Mouse (Mus musculus): Measurements from ENCODE around the gene Tlk1. TPM values are rescaled to one million over a fixed set of nuclear protein-coding genes. Genes with fewer than 3 reads are reported as not detected.

Gene Tlk1
- polyA plus RNA-seq, 1 experiment from 2014 or later: 45.7 TPM

DNA sequence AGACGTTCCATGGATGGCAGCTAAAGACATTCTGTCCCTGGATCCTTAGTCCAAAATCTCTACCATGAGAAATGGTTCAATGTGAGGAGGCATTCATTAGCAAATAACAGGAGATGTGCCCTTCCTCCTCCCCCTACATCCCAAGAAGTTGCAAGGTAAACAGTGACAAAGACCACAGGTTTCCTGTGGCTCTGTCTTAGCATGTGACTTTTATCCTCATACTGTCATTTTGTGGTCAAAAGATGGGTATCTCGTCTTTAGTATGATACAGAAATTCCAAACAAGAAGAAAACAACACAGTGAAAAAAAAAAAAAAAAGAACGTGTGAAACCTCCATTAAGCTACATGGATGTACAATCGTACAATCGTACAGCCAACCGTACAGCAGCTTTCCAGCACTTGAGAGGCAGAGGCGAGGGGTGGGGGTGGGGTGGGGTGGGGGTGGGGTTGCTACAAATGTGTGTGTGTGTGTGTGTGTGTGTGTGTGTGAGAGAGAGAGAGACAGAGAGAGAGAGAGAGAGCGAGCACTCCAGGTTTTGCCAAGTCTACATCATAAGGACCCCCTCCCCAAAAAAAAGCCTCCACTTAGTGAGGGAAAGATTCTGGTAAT, 26.8 kb upstream of the Tlk1 start:
- H3K36me3 ChIP-seq: no peaks in the 10 kb centered on the region
- no peak overlapping the region for H3K9ac ChIP-seq
- no peak overlapping the region for H3K4me2 ChIP-seq (replicated peaks)
- no peak overlapping the region for H3K4me3 ChIP-seq (replicated peaks)
- H3K27ac ChIP-seq: no peak overlapping the region
- no peaks in the 10 kb centered on the region for H3K9me3 ChIP-seq
- 69% methylated on average over 8 of the region's 8 CpGs for WGBS
- no peaks in the 10 kb centered on the region for H3K4me1 ChIP-seq (replicated peaks)
- ATAC-seq: no peak
- no peaks in the 10 kb centered on the region for H3K27me3 ChIP-seq (replicated peaks)

DNA sequence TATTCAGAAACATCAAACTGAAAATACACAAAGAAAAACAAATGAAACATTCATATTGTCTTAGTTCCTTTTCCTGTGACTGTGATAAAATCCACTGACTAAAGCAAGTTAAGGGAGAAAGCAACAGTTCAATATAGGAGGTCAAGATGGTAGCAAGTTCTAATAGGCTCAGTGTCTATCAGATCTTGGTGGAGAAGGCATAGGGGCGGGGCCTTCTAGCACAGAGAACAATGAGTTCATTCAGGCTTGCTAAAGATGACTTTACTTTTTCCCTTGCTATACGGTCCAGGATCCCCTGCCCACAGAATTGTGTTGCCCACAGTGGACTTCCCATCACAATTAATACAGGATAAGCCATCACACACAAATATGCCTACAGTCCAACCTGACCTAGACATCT, 20.3 kb upstream of the Tlk1 start:
- no peaks in the 10 kb centered on the region for H3K36me3 ChIP-seq
- H3K27ac ChIP-seq: no peak overlapping the region
- H3K4me2 ChIP-seq (replicated peaks): no peak overlapping the region
- peaks cover 5% of the 10 kb centered on the region; the same call in 1 of the 2 replicates for H3K4me1 ChIP-seq (replicated peaks)
- no peak; the same call in 1 of the 2 replicates for ATAC-seq
- WGBS: 67% methylated on average over 2 of the region's 2 CpGs
- no peak overlapping the region for H3K9ac ChIP-seq
- H3K9me3 ChIP-seq: no peaks in the 10 kb centered on the region
- no peaks in the 10 kb centered on the region for H3K27me3 ChIP-seq (replicated peaks)
- no peak overlapping the region for H3K4me3 ChIP-seq (replicated peaks)

DNA sequence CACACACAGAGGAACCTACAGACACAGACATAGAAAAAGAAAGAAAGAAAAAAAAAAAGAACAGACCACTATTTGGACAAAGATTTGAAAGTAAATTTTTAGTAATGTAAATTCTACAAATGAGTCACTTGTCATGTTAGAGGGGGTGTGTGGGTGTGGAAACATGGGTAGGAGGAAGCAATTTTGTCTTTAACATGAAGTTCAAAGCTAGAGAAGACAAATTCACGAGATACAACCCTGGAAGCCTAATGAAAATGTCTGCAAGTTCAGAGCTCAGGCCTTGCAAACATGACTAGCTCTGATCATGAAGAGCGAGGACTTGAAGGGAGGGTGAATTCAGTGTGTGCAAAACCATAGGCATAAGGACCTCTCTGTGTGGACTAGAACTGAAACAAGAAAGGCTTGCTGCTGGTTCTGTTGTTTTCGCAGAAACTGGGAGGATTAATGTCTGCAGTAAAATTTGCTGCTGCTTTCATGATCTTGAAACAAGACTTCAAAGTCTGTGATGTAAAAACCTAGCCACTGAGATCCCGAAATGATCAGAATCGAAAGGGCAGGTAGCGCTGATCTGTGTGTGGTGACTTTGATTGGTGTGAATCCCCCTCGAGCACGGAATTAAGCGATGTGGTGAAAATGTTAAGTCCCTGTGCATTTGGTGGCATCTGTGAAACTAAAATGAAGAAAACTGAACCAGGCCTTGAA, 19.3 kb upstream of the Tlk1 start:
- H3K4me2 ChIP-seq (replicated peaks): no peak overlapping the region
- no peak overlapping the region for H3K9ac ChIP-seq
- H3K9me3 ChIP-seq: no peaks in the 10 kb centered on the region
- peaks cover 5% of the 10 kb centered on the region; the same call in 1 of the 2 replicates for H3K4me1 ChIP-seq (replicated peaks)
- H3K27me3 ChIP-seq (replicated peaks): no peaks in the 10 kb centered on the region
- H3K36me3 ChIP-seq: no peaks in the 10 kb centered on the region
- no peak overlapping the region for H3K4me3 ChIP-seq (replicated peaks)
- no peak overlapping the region for H3K27ac ChIP-seq
- ATAC-seq: no peak
- 83% methylated on average over 9 of the region's 9 CpGs for WGBS

DNA sequence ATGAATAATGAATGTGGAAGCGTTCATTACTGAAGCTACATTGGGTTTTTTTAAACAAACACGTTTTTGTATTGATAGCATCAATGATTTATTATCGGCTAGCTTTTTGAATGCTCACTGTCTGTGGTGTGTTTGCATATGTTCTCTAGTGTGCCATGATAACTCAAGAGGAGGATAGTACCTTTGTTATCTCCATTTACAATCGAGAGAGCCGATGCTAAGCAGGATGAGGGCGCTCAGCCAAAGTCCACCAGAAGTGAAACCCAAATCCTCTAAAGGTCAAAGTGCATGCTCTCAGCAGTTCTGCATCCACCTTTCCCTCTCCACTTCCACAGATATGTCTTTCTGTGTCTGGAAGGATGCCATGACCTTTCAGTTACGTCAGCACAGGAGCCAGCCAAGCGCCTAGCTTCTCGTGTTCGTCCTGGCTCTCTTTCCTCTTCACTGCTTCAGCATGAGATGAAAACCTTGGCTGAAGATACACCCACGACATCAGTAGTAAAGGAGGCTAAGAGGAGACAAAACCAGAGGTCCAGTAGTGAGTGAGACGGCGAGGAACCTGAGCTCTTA, 16.6 kb upstream of the Tlk1 start:
- H3K27ac ChIP-seq: no peak overlapping the region
- WGBS: 42% methylated on average over 13 of the region's 13 CpGs
- H3K36me3 ChIP-seq: no peaks in the 10 kb centered on the region
- H3K27me3 ChIP-seq (replicated peaks): no peaks in the 10 kb centered on the region
- H3K4me3 ChIP-seq (replicated peaks): no peak overlapping the region
- H3K4me1 ChIP-seq (replicated peaks): peaks cover 5% of the 10 kb centered on the region; the same call in 1 of the 2 replicates
- no peak overlapping the region for H3K9ac ChIP-seq
- no peaks in the 10 kb centered on the region for H3K9me3 ChIP-seq
- H3K4me2 ChIP-seq (replicated peaks): no peak overlapping the region
- ATAC-seq: no peak

DNA sequence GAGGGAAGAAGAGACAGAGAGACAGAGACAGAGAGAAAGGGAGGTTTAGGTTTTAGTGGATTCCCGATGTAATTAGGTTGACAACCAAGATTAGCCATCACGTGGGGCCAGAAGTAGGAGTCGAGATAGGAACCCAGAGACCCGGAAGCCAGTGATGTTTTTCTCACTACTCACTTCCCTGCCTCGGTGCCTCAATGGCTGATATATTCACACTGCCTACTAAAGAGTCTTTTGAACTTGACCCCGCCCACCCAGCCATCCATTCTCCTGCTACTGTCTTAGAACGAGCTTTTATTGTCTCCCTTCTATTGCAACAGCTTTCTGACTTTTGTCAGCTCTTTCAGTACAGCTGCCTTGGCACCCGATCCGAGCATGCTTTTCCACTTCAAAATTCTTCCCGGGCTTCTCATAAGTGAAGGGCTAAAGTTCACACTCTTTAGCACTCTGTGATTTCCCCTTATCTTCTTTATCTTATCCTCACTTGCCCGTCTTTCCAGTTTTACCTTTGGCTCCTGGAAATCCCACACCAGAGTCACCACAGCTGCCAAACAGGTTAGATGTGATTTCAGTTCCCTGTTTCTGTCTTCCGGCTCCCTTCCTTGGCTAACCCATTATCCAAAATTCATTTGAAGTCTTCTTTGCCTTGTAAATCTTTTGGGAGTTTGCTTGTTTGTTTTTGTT, 13.1 kb upstream of the Tlk1 start:
- H3K36me3 ChIP-seq: no peaks in the 10 kb centered on the region
- no peaks in the 10 kb centered on the region for H3K27me3 ChIP-seq (replicated peaks)
- ATAC-seq: peak; percentile 89
- H3K4me1 ChIP-seq (replicated peaks): peaks cover 5% of the 10 kb centered on the region; the same call in 1 of the 2 replicates
- H3K4me3 ChIP-seq (replicated peaks): no peak overlapping the region
- no peak overlapping the region for H3K9ac ChIP-seq
- 21% methylated on average over 12 of the region's 12 CpGs for WGBS
- no peaks in the 10 kb centered on the region for H3K9me3 ChIP-seq
- peak overlapping the region; percentile 75 for H3K27ac ChIP-seq
- H3K4me2 ChIP-seq (replicated peaks): peak overlapping the region; percentile 46

DNA sequence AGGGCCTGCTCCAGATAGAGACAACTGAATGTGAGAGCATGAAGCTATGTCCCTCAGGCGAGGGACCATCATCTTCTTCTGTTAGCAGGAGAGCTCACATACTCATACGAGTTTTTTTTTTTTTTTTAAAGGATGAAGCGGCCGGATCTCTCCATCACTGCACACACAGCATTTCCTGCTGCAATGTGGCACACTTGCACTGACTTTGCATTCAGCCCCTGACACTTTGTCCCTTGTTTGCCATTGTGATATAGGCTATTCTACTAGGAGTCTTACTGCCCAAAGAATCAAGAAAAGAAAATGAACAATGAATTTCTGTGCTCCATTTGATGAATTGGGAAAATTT, 10.8 kb upstream of the Tlk1 start:
- Histone ChIP-seq H3K4me2 (replicated peaks) (no peak overlapping the region), H3K36me3 (no peaks in the 10 kb centered on the region), H3K4me1 (replicated peaks) (no peaks in the 10 kb centered on the region), H3K9me3 (no peaks in the 10 kb centered on the region), H3K27me3 (replicated peaks) (no peaks in the 10 kb centered on the region), H3K27ac (no peak overlapping the region), H3K4me3 (replicated peaks) (no peak overlapping the region), H3K9ac (no peak overlapping the region)
- 64% methylated on average over 4 of the region's 4 CpGs for WGBS
- no peak for ATAC-seq

DNA sequence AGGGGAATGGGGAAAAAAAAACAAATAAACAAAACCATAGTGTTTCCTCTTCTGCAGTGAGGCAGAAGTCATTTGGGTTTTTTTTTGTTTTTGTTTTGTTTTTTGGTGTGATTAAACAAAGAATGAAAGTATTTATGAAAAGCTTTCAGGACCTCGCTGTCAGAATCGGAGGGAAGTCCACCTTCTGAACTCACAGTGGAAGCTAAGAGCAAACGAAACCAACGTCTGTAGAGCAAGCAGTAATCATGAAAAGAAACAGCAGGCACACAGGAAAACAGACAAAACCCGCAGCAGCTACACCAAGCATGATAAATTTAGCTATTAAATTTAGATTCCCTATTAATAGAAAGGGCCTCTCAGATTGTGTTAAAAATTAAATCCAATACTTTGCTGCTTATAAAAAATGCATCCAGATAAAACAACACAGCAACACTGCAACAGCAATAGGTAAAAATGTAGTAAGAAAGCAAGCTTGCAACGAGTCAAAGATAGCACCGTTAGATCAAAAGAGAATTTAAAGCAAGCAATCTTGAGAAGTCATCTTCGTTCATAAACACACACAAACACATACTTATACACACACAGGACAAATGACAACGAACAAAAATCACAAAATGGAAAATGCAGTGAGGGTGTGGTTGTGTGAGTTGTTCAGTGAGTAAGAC, 10.2 kb upstream of the Tlk1 start:
- Histone ChIP-seq H3K9ac (no peak overlapping the region), H3K9me3 (no peaks in the 10 kb centered on the region), H3K4me1 (replicated peaks) (no peaks in the 10 kb centered on the region), H3K27me3 (replicated peaks) (no peaks in the 10 kb centered on the region), H3K4me3 (replicated peaks) (no peak overlapping the region), H3K27ac (no peak overlapping the region), H3K36me3 (no peaks in the 10 kb centered on the region), H3K4me2 (replicated peaks) (no peak overlapping the region)
- no peak for ATAC-seq
- WGBS: 56% methylated on average over 9 of the region's 9 CpGs

DNA sequence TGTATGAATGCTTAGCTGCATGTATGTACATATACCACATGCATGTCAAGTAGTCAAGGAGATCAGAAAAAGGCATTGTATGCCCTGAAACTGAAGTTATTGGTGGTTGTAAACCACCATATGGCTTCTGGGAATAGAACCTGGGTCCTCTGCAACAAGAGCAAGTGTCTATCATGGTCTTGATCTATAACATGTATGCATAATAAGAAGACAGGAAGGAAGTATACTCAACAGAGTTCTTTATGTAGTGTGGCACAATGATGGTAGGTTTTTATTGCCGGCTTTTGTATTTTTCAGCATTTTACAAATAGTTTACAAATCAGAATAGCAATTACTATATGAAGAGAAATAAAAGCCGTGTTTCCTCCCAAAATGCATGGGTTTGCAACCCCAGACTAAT, 9.7 kb upstream of the Tlk1 start:
- H3K4me1 ChIP-seq (replicated peaks): no peaks in the 10 kb centered on the region
- H3K36me3 ChIP-seq: no peaks in the 10 kb centered on the region
- WGBS: 86% methylated on average over 2 of the region's 2 CpGs
- ATAC-seq: no peak
- H3K27me3 ChIP-seq (replicated peaks): no peaks in the 10 kb centered on the region
- H3K4me2 ChIP-seq (replicated peaks): no peak overlapping the region
- no peak overlapping the region for H3K27ac ChIP-seq
- no peak overlapping the region for H3K9ac ChIP-seq
- no peak overlapping the region for H3K4me3 ChIP-seq (replicated peaks)
- no peaks in the 10 kb centered on the region for H3K9me3 ChIP-seq

DNA sequence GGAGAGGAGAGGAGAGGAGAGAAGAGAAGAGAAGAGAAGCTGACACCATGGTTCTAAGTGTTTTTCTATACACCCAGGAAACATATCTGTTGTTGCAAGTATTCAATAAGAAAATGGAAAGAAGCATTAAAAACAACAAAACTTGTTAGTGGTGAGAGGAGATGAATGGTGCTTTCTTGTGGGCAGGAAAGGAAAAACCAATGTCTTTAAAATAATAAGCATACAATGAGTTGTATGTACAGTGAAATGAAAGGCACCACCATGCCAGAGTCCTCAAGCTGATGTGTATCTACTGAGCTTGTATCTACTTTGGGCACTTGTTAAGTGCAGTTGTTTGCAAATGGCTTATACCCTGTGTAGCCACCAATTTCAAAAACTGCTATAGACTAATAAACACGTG, 7.7 kb upstream of the Tlk1 start:
- Histone ChIP-seq H3K27ac (no peak overlapping the region), H3K4me1 (replicated peaks) (no peaks in the 10 kb centered on the region), H3K4me3 (replicated peaks) (no peak overlapping the region), H3K9ac (no peak overlapping the region), H3K36me3 (no peaks in the 10 kb centered on the region), H3K9me3 (no peaks in the 10 kb centered on the region), H3K27me3 (replicated peaks) (no peaks in the 10 kb centered on the region), H3K4me2 (replicated peaks) (no peak overlapping the region)
- no peak for ATAC-seq
- WGBS: 56% methylated on average over 1 of the region's 1 CpGs

DNA sequence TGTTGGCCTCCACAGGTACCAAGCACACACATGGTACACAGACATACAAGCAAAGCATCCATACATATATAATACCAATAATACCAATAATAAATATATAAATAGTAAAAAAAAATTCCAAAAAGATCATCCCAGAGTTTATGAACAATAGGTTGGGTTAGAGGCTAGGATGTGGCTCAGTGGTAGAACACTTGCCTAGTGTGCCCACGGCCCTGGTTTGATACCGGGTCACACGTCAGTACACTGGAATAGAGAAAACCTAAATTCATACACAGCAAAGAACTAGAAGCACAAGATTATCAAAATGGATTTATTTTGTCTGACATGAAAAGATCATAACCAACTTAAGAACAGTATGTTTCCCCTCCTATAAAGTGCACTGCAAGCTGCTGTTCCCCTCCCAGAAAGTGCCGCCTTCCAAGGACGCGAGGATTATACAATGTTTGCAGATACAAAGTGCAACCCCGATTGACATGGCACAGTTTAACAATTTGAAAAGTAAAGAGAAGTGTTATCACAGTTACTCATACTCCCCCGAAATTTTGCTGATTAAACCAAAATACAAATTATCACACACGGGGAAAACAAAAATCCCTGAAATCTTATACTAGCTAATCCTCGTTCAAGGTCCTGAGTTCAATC, 6.3 kb upstream of the Tlk1 start:
- H3K4me1 ChIP-seq (replicated peaks): no peaks in the 10 kb centered on the region
- 0 out of 2 replicates have a peak overlapping the region, but pooled peaks have one; percentile 11 for H3K4me2 ChIP-seq (replicated peaks)
- peak overlapping the region; percentile 64; the same call in 1 of the 2 replicates for H3K27ac ChIP-seq
- no peak overlapping the region for H3K4me3 ChIP-seq (replicated peaks)
- no peaks in the 10 kb centered on the region for H3K36me3 ChIP-seq
- WGBS: 57% methylated on average over 10 of the region's 10 CpGs
- no peaks in the 10 kb centered on the region for H3K9me3 ChIP-seq
- no peak overlapping the region for H3K9ac ChIP-seq
- H3K27me3 ChIP-seq (replicated peaks): no peaks in the 10 kb centered on the region
- ATAC-seq: peak; percentile 86

DNA sequence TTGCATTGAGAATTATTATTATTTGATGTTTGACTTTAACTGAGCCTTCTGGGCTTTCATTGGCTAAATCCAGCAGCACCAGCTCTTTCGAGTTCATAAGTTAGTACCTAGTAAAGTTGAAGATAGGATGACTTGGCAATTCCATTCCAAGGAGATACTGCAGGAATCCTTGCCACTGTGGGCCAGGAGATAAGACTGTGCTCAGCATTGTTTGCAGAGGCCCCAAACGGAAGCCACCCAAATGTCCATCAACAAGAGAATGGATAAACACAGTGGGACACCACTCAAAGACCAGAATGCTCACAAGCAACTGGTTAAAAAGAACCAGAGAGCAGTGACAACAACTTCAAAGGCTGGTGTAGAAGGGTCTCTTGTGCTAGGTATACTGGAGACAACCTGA, 5.2 kb upstream of the Tlk1 start:
- no peaks in the 10 kb centered on the region for H3K36me3 ChIP-seq

More for the DNA sequence above, 5.2 kb upstream of the Tlk1 start:
- H3K9me3 ChIP-seq: no peaks in the 10 kb centered on the region
- no peak overlapping the region for H3K4me3 ChIP-seq (replicated peaks)
- H3K27ac ChIP-seq: no peak overlapping the region
- 58% methylated on average over 2 of the region's 2 CpGs for WGBS
- no peak for ATAC-seq
- no peaks in the 10 kb centered on the region for H3K4me1 ChIP-seq (replicated peaks)
- H3K4me2 ChIP-seq (replicated peaks): no peak overlapping the region
- no peak overlapping the region for H3K9ac ChIP-seq
- H3K27me3 ChIP-seq (replicated peaks): no peaks in the 10 kb centered on the region
